Mouse (Mus musculus): ENCODE measurements around the gene Gpr35. TPM values are rescaled to one million over a fixed set of nuclear protein-coding genes. Genes with fewer than 3 reads are reported as not detected.
A peak's percentile ranks its signal among the peaks of the same experiment; 100 is the strongest.

The Gpr35 gene
- total RNA-seq (2021), result under 1 TPM; 0.25 to 0.61 TPM
- long read RNA-seq, experiment 1, result 0 reads
- long read RNA-seq, experiment 2, result 0 reads

- DNase-seq, result no peak
- Histone ChIP-seq H3K27ac (no peak within 1 kb of the TSS), H3K4me3 (no peak within 1 kb of the TSS)
- TF ChIP-seq CTCF (IDR thresholded peaks at IDR 0.05), result no peak
- intact Hi-C loops (cut with DNase I), result no loop called here
These were observed at the start of gene Gpr35 for GRCm38 (mm10) chr1:92950607-92951006. TSS of gene Gpr35 (plus strand) at chr1:92950865.

- H3K27ac ChIP-seq, result no peak within 1 kb of the TSS
- TF ChIP-seq CTCF (IDR thresholded peaks at IDR 0.05), result no peak
- DNase-seq, result peak; percentile 61
- H3K4me3 ChIP-seq, result no peak within 1 kb of the TSS
- intact Hi-C loops (cut with DNase I), result no loop called here
These were observed 47.9 kb upstream of the Gpr35 start, which contains the start of gene Ankmy1 for GRCm38 (mm10) chr1:92902786-92903185. TSS of gene Ankmy1 (minus strand) at chr1:92902906.

DNA sequence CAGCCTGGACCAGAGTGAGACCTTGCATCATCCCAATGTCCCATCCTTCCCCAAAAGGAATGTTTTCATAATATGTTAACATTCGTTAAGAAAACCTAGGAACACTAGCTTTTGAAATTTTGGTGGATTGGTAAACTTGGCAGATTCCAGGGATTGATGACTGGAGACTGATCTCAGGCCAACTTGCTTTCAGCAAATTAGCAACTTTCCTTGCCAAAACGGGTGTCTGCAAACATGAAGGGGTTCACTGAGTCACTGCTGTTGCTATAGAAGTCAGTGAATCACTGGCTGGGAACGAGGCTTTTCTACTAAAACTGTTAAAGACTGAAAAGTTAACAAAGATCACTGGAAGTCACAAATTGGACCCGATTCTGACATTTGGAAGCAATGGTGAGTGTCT, 47.0 kb upstream of the Gpr35 start:
- no peak for TF ChIP-seq CTCF (IDR thresholded peaks at IDR 0.05)
- no peak overlapping the region for H3K27ac ChIP-seq
- no peak overlapping the region for H3K4me3 ChIP-seq
- intact Hi-C loops (cut with DNase I), result no loop called here
- DNase-seq, result no peak

- no peak for TF ChIP-seq CTCF (IDR thresholded peaks at IDR 0.05)
- intact Hi-C loops (cut with DNase I), result no loop called here
- H3K27ac ChIP-seq, result peak overlapping the region; percentile 98
- peak overlapping the region; percentile 26 for H3K4me3 ChIP-seq
- DNase-seq, result no peak
These were observed 44.9 kb upstream of the Gpr35 start for GRCm38 (mm10) chr1:92905703-92906310.

DNA sequence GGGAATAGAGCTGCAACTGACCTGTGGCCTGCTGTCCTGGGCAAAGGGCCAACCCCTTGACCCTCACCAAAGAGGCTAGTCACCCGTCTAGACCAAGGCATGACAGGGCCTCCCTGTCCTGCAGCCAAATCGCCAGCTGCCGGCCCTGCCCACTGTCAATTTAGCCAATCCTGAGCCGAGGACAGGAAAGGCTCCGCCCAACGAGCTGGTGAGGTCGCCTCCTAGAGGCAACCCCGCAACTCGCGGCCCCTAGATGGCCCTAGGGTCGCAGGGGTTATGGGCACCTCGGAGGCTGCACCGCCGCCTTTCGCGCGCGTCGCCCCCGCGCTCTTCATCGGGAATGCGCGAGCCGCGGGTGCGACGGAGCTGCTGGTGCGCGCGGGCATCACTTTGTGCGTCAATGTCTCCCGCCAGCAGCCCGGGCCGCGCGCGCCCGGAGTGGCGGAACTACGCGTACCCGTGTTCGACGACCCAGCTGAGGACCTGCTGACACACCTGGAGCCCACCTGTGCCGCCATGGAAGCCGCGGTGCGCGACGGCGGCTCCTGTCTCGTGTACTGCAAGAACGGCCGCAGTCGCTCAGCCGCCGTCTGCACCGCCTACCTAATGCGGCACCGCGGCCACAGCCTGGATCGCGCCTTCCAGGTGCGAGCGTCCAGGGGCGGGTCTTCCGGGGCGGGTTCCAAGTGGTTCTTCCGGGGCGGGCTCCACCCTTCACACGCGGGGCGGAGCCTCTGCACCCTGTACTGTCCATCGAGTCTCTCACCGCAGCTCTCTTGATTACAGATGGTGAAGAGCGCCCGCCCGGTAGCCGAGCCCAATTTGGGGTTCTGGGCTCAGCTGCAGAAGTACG, 43.7 kb upstream of the Gpr35 start, which contains the start of gene Dusp28:
Dusp28 (plus strand) TSS at position 203 of the 853 bp plus-strand sequence.
- peak within 1 kb of the TSS; percentile 98 for H3K27ac ChIP-seq
- intact Hi-C loops (cut with DNase I), result no loop called here
- peak; percentile 95 for DNase-seq
- H3K4me3 ChIP-seq, result peak within 1 kb of the TSS; percentile 84
- peak; percentile 73 for TF ChIP-seq CTCF (IDR thresholded peaks at IDR 0.05)

DNA sequence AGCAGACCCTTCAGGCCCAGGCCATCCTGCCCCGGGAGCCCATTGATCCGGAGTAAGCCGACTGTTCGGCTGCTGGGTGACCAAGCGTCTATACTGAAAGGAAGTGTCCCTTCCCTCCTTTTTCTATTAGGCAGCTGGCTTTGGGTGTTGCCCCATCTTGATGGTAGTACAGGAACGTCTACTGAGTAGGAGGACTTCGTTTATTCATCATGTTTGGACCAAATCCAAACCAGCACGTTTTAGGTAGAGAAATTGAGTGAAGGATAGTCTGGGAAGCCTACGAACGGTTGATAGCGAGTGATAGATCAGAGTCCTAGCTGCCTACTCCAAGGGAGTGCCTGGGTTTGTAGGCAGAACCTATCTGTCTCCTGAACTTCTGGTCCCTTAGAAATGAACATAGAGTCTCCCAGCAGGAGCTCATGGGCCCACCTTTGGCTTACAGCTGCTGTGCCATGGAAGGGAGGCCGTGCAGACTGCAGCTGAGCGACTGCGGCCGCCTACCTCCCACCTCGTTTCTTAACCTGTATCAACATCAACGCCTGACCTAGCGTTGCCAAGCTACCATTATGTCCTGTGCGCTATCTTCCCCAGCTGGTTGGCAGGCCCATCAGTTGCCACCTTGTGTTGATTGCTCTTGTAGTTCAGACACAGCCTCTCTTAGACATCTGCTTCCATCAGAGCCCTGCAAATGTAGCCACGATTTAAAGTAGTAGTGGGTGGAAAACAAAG, 42.9 kb upstream of the Gpr35 start:
- Histone ChIP-seq H3K27ac (peak overlapping the region; percentile 98), H3K4me3 (peak overlapping the region; percentile 84)
- no peak for TF ChIP-seq CTCF (IDR thresholded peaks at IDR 0.05)
- no peak for DNase-seq
- intact Hi-C loops (cut with DNase I), result no loop called here

GRCm38 (mm10) chr1:92908664-92909063, 42.0 kb upstream of the Gpr35 start:
- Histone ChIP-seq H3K27ac (no peak overlapping the region), H3K4me3 (no peak overlapping the region)
- no peak for DNase-seq
- TF ChIP-seq CTCF (IDR thresholded peaks at IDR 0.05), result no peak
- intact Hi-C loops (cut with DNase I), result no loop called here

DNA sequence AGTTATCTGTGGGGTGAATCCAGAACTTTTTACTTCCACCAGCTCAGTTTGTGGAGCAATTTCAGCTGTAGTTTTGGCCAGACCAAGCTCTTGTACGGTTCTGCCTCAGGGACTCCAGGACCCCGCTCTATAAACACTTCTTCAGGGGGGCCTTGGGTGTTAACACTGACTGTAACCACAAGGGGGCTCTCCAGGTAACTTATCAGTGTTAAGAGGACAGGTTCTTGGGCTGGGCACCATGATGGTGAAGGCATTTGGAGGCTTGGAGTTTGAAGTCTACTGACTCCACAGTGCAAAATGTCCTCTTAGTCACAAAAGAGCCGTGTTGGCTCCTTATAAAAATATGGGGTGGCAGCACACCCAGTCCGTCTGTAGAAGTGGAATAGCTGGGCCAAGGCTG, 41.6 kb upstream of the Gpr35 start:
- TF ChIP-seq CTCF (IDR thresholded peaks at IDR 0.05), result peak; percentile 43
- Histone ChIP-seq H3K27ac (peak overlapping the region; percentile 93; the same call in 1 of the 2 replicates), H3K4me3 (no peak overlapping the region)
- intact Hi-C loops (cut with DNase I), result no loop called here
- no peak for DNase-seq

DNA sequence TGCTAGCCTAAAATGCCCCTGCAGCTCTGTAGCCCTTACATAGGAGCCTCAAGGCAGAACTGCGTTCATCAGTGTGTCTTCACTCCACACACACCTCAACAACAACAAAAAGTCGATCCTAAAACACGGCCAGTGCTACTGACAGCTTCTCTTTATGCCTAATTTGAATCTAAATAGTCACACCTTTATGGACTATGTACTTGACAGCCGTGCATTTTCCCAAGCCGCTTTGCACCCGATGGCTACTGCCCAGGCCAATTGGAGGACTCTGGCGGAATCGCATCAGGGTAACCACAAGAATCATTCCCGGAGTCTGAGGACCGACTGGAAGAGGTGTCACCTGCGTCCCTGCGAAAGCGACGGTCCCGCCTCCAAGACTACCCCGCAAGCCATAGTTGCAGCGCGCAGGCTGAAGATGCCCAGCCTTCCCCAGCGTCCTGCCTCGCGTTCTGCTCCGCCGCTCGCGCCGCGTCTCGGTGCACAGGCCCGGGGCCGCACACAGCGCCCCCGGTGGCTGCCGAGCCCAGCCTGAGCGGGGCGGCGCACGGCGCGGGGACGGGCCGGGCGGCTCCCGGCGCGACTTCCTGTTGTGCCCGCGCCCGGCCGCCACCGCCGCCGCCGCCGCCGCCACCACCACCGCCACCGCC, 40.3 kb upstream of the Gpr35 start, which contains the start of gene Rnpepl1:
Rnpepl1 (plus strand) TSS at position 545 of the 647 bp plus-strand sequence.
- H3K4me3 ChIP-seq, result peak within 1 kb of the TSS; percentile 96
- DNase-seq, result peak; percentile 91
- peak; percentile 74 for TF ChIP-seq CTCF (IDR thresholded peaks at IDR 0.05)
- intact Hi-C loops (cut with DNase I), result loop anchor here (2.0 kb wide), 1 partner anchor 24 kb away; the partner anchor contains the start of gene Capn10
- H3K27ac ChIP-seq, result peak within 1 kb of the TSS; percentile 93

- intact Hi-C loops (cut with DNase I), result loop anchor here (2.0 kb wide), 1 partner anchor 24 kb away; the partner anchor contains the start of gene Capn10
- H3K27ac ChIP-seq, result peak overlapping the region; percentile 93
- peak overlapping the region; percentile 96 for H3K4me3 ChIP-seq
- TF ChIP-seq CTCF (IDR thresholded peaks at IDR 0.05), result no peak
- peak; percentile 83 for DNase-seq
These were observed 39.5 kb upstream of the Gpr35 start for GRCm38 (mm10) chr1:92910925-92911720.

GRCm38 (mm10) chr1:92911721-92912138, 38.9 kb upstream of the Gpr35 start:
- peak overlapping the region; percentile 96 for H3K4me3 ChIP-seq
- intact Hi-C loops (cut with DNase I), result loop anchor here (2.0 kb wide), 1 partner anchor 23 kb away; the partner anchor contains the start of gene Capn10
- H3K27ac ChIP-seq, result peak overlapping the region; percentile 93
- no peak for DNase-seq
- TF ChIP-seq CTCF (IDR thresholded peaks at IDR 0.05), result no peak
